Mouse (Mus musculus): Measurements from ENCODE around the gene Cmtr1. TPM values are rescaled to one million over a fixed set of nuclear protein-coding genes. Genes with fewer than 3 reads are reported as not detected.

The Cmtr1 gene
- polyA plus RNA-seq (2017; shearing (Covaris generic)): 280 TPM

DNA sequence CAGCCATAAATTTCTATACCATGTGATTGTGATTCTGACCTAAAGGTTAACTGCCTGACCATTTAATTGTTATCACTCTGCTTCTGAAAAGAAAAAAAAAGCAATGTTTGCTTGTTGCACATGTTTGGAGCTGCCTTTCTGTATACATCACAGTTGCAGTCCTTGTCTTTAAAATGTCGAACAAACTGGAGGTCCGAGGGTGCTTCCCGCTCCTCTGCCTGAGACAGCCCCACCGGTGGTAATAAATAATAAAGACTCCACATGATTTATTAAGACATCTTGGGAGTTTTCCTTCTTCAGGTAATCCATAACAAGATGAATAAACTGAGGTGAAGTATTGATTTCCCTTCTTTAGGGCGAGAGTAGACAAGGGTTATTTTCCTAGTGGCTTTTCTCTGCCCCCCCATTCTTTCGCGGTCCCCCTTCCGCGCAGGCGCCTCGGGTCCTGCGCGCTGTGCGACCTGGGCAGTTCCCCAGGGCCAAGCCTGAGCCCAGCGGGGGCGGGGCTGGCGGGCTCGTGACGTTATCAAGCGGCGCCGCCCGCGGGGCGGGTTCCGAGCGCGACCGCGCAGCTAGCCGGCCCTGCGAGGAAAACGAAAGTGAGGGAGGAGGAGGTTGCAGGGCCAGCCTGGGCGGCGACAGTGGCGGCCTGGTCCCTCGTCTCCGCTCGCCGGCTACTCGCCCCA is at the start of gene Cmtr1:
TSS of gene Cmtr1 (plus strand) at position 520 of the 686 bp plus-strand sequence.

DNA sequence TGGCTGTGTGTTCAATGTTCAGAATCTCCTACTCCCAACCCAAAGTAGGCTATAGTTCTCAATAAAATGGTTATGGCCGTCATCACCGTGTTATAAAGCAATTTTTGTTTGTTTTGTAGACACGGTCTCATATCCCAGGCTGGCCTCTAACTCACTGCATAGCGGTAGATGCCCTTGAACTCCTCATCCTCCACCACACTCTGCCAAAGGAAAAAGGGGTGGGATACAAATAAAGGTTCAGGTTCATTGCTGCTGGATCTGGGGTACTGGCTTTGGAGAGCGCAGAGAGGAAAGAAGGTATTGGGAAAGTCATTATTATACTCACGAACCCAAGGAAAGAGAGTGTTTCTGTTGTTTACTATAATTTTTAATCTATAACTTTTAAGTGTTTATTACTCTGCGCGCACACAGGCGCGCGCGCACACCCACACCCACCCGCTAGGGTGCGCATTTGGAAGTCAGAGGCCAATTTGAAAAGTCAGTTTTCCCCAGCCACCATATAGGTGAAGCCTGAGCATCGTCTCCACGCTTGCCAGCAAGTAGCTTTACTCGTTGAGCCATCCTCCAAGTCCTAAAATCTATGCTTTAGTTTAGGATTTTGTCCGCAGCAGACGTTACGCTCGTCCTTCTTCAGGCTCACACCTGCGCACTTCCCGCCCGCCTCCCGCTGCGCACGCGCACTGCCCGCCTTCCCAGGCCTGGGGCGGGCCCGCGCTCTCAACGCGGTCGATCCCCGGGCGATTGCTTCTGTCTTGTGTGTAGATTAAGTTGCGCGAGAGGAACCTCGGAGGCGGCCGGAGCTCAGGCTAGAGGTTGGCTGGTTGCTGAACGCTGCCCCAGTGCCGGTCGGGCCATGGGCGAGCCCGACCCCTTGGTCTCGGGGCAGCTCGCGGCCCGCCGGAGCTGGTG is 46.0 kb upstream of the Cmtr1 start, which contains the start of the genes Rnf8 and Gm28043:
TSS of gene Rnf8 (plus strand) at position 676 of the 909 bp plus-strand sequence.
TSS of gene Gm28043 (plus strand) at position 762 of the 909 bp plus-strand sequence.

DNA sequence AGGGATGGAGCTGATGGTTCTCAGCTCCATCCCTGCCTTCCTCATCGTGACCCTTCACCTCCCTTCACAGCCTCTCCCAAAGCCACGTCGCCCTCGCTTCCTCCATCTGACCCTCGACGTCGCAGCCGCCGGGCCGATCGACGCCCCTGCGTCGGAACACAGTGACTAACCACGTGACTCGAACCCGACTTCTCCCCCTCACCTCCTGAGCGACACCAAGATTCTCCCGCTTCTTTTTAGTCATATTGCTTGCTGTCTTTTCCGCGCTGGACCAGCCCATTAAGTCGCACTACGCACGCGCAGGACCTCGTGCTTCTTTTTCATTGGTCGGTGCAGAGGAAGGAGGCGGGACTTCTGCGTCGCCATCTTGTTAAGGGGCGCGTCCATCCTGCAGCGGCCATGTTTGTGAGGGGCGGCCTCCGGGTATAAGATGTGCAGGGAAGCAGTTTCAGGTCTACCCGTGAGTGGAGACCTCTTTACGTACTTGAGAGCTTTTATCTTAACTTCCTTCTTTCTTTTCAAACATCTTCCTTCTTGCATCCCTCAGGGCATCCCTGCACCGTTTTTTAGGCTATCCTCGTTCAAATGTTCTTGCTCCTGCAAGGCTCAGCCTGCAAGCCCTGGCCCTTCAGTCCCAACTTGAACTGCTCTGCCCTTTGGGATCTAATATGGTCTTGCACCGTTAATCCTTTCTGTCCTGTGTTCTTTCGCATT is 56.5 kb downstream of the Cmtr1 start, which contains the start of gene Ccdc167:
TSS of gene Ccdc167 (minus strand) at position 313 of the 714 bp plus-strand sequence.

Other genes with a start within 250 kb of the Cmtr1 start
- gene Pim1, start 169.8 kb upstream of the Cmtr1 start, polyA plus RNA-seq (2017; shearing (Covaris generic)): 39.5 TPM
- 0.18 TPM for gene Gm17657, start 111.0 kb upstream of the Cmtr1 start, polyA plus RNA-seq (2017; shearing (Covaris generic))
- gene Tbc1d22b, start 110.8 kb upstream of the Cmtr1 start, polyA plus RNA-seq (2017; shearing (Covaris generic)): 37.2 TPM
- gene Tmem217, start 108.2 kb upstream of the Cmtr1 start, polyA plus RNA-seq (2017; shearing (Covaris generic)): 6.5 TPM
- 55.6 TPM for gene Rnf8, start 45.8 kb upstream of the Cmtr1 start, polyA plus RNA-seq (2017; shearing (Covaris generic))
- gene Gm28043, start 45.7 kb upstream of the Cmtr1 start, polyA plus RNA-seq (2017; shearing (Covaris generic)): 6.2 TPM
- gene Ccdc167, start 56.4 kb downstream of the Cmtr1 start, polyA plus RNA-seq (2017; shearing (Covaris generic)): 11.6 TPM